Mouse (Mus musculus) midbrain, embryonic 13.5 days (tissue): ENCODE measurements at regions not wholly inside any gene's neighbourhood (a gene's known extent, or its start where the extent isn't known, plus 50 kb on each side); places are given as distances from the start of the nearest gene placed in this dataset.

Experiments
- ATAC-seq: fragments of 200-750 bp; cut with Nextera tagmentation; 2 replicates; pipeline ENCODE4 v1.8.0; 2017; ENCODE audit warnings: mild to moderate bottlenecking, moderate TSS enrichment, moderate library complexity
- H3K27ac ChIP-seq: fragments of 300-500 bp; sonication (generic); 2 replicates; pipeline ENCODE4 v1.5.1; 2015; ENCODE audit warnings: inconsistent platforms, mild to moderate bottlenecking, moderate library complexity
- H3K27me3 ChIP-seq: fragments of 300-500 bp; sonication (generic); 2 replicates; pipeline ENCODE4 v1.6.1; 2015; ENCODE audit warnings: mild to moderate bottlenecking, inconsistent platforms
- H3K36me3 ChIP-seq: fragments of 300-500 bp; sonication (generic); 2 replicates; pipeline ENCODE4 v1.6.1; 2015; ENCODE audit warnings: mild to moderate bottlenecking, inconsistent platforms
- H3K4me1 ChIP-seq: fragments of 300-500 bp; sonication (generic); replicated peaks from 2 replicates; pipeline ENCODE4 v1.6.1; 2015; ENCODE audit warnings: inconsistent platforms
- H3K4me2 ChIP-seq: fragments of 300-500 bp; sonication (generic); replicated peaks from 2 replicates; pipeline ENCODE4 v1.6.1; 2015; ENCODE audit warnings: moderate library complexity, mild to moderate bottlenecking, inconsistent platforms
- H3K4me3 ChIP-seq: fragments of 300-500 bp; sonication (generic); replicated peaks from 2 replicates; pipeline ENCODE4 v1.5.1; 2015; ENCODE audit warnings: mild to moderate bottlenecking, inconsistent platforms
- H3K9ac ChIP-seq: fragments of 300-500 bp; sonication (generic); replicated peaks from 2 replicates; pipeline ENCODE4 v1.6.1; 2015; ENCODE audit warnings: mild to moderate bottlenecking, inconsistent platforms
- H3K9me3 ChIP-seq: fragments of 300-500 bp; sonication (generic); 2 replicates; pipeline ENCODE4 v1.6.1; 2016; ENCODE audit warnings: mild to moderate bottlenecking, inconsistent platforms
- WGBS: fragments of 180-500 bp; shearing (Covaris S2); methylation state at CpG from one replicate; pipeline ENCODE4 v1.1.7; 2015; 5-methylcytosine and 5-hydroxymethylcytosine counted together

GRCm38 (mm10) chr14:79851795-79852194 lies 80.7 kb upstream of the Pcdh8 start:
- no peak overlapping the region for H3K9ac ChIP-seq
- H3K36me3 ChIP-seq: no peaks in the 10 kb centered on the region
- peak overlapping the region; percentile 47; the same call in 1 of the 2 replicates for H3K27ac ChIP-seq
- H3K9me3 ChIP-seq: no peaks in the 10 kb centered on the region
- WGBS: 46% methylated on average over 7 of the region's 7 CpGs
- no peak for ATAC-seq
- H3K4me1 ChIP-seq: peaks cover 25% of the 10 kb centered on the region
- no peak overlapping the region for H3K4me2 ChIP-seq
- H3K4me3 ChIP-seq: no peak overlapping the region
- peaks cover 28% of the 10 kb centered on the region for H3K27me3 ChIP-seq

DNA sequence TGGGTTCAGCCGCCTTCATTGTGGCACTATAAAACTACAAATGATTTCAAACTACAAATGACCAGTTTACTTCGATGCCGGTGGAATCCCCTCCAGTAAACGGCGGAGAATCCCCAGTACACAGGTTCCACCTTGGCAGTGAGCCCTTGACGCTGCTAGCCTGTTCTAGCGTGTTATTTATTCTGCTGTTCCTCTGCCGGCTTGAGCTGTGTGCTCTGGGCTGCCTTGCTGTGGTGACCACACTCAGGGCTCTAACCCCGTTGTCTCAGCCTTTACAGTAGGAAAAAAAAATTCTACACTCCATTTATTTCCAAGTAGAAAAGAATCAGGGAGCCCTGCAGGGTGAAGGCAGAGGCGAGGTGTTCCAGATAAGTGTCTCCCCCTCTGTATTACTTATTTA lies 80.1 kb upstream of the Pcdh8 start:
- Histone ChIP-seq H3K27me3 (peaks cover 34% of the 10 kb centered on the region), H3K4me3 (no peak overlapping the region), H3K4me2 (no peak overlapping the region), H3K4me1 (peaks cover 25% of the 10 kb centered on the region), H3K9me3 (no peaks in the 10 kb centered on the region), H3K9ac (no peak overlapping the region), H3K36me3 (no peaks in the 10 kb centered on the region), H3K27ac (peak overlapping the region; percentile 47)
- WGBS: 56% methylated on average over 10 of the region's 10 CpGs
- ATAC-seq: peak; percentile 66; the same call in 1 of the 2 replicates

- H3K9me3 ChIP-seq: no peaks in the 10 kb centered on the region
- peaks cover 25% of the 10 kb centered on the region for H3K4me1 ChIP-seq
- ATAC-seq: peak; percentile 56; the same call in 1 of the 2 replicates
- H3K27ac ChIP-seq: no peak overlapping the region
- no peak overlapping the region for H3K9ac ChIP-seq
- H3K4me2 ChIP-seq: no peak overlapping the region
- 40% methylated on average over 8 of the region's 8 CpGs for whole genome bisulfite sequencing
- H3K4me3 ChIP-seq: no peak overlapping the region
- peaks cover 48% of the 10 kb centered on the region for H3K27me3 ChIP-seq
- H3K36me3 ChIP-seq: no peaks in the 10 kb centered on the region
Measured at GRCm38 (mm10) chr14:79849617-79850435, 78.7 kb upstream of the Pcdh8 start.

GRCm38 (mm10) chr14:79848116-79848515 lies 77.0 kb upstream of the Pcdh8 start:
- Histone ChIP-seq H3K4me1 (peaks cover 31% of the 10 kb centered on the region), H3K27ac (no peak overlapping the region), H3K9ac (no peak overlapping the region), H3K4me3 (no peak overlapping the region), H3K36me3 (no peaks in the 10 kb centered on the region), H3K4me2 (no peak overlapping the region), H3K27me3 (peaks cover 50% of the 10 kb centered on the region), H3K9me3 (no peaks in the 10 kb centered on the region)
- WGBS: 92% methylated on average over 4 of the region's 4 CpGs
- no peak for ATAC-seq

GRCm38 (mm10) chr14:79844306-79844705 lies 73.2 kb upstream of the Pcdh8 start:
- no peak overlapping the region for H3K4me3 ChIP-seq
- H3K27ac ChIP-seq: no peak overlapping the region
- no peak overlapping the region for H3K9ac ChIP-seq
- no peak overlapping the region for H3K4me2 ChIP-seq
- H3K27me3 ChIP-seq: peaks cover 59% of the 10 kb centered on the region
- H3K36me3 ChIP-seq: no peaks in the 10 kb centered on the region
- no peak for ATAC-seq
- peaks cover 27% of the 10 kb centered on the region for H3K4me1 ChIP-seq
- 65% methylated on average over 5 of the region's 5 CpGs for WGBS
- no peaks in the 10 kb centered on the region for H3K9me3 ChIP-seq

GRCm38 (mm10) chr14:79843135-79843550 lies 72.0 kb upstream of the Pcdh8 start:
- Histone ChIP-seq H3K4me2 (peak overlapping the region; percentile 13; the same call in 1 of the 2 replicates), H3K27me3 (peaks cover 68% of the 10 kb centered on the region), H3K4me3 (no peak overlapping the region), H3K36me3 (no peaks in the 10 kb centered on the region), H3K4me1 (peaks cover 32% of the 10 kb centered on the region), H3K27ac (peak overlapping the region; percentile 57), H3K9me3 (no peaks in the 10 kb centered on the region), H3K9ac (no peak overlapping the region; the same call in 1 of the 2 replicates)
- peak; percentile 96 for ATAC-seq
- WGBS: 2% methylated on average over 13 of the region's 13 CpGs

GRCm38 (mm10) chr14:79842734-79843133 lies 71.6 kb upstream of the Pcdh8 start:
- H3K27me3 ChIP-seq: peaks cover 72% of the 10 kb centered on the region
- WGBS: 2% methylated on average over 3 of the region's 3 CpGs
- H3K4me1 ChIP-seq: peaks cover 36% of the 10 kb centered on the region
- no peaks in the 10 kb centered on the region for H3K36me3 ChIP-seq
- H3K9ac ChIP-seq: no peak overlapping the region; the same call in 1 of the 2 replicates
- peak overlapping the region; percentile 13; the same call in 1 of the 2 replicates for H3K4me2 ChIP-seq
- ATAC-seq: peak; percentile 84
- H3K4me3 ChIP-seq: no peak overlapping the region
- peak overlapping the region; percentile 57 for H3K27ac ChIP-seq
- H3K9me3 ChIP-seq: no peaks in the 10 kb centered on the region

DNA sequence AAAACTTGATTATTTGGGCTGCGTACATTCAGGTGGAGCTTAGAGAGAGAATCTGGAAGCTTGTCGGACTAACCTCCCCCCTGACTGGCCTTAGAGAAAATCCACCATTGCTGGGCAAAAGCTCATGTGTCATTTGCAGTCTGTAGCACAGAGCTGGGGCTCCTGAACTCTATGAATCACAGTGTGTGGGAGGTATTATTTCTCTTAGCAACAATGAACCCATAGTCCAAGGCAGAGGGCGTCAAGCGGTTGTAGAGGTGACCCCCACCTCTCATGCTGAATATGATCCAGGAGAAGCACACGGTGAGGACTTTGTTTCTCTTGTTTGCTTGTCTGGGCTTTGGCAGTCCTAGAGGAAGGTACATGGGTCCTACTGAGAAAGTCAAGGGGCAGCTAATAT lies 66.0 kb upstream of the Pcdh8 start:
- H3K36me3 ChIP-seq: no peaks in the 10 kb centered on the region
- H3K4me2 ChIP-seq: no peak overlapping the region
- H3K9ac ChIP-seq: no peak overlapping the region
- H3K27ac ChIP-seq: no peak overlapping the region
- H3K27me3 ChIP-seq: peaks cover 45% of the 10 kb centered on the region
- peaks cover 28% of the 10 kb centered on the region for H3K4me1 ChIP-seq
- WGBS: 39% methylated on average over 5 of the region's 5 CpGs
- no peaks in the 10 kb centered on the region for H3K9me3 ChIP-seq
- no peak for ATAC-seq
- no peak overlapping the region for H3K4me3 ChIP-seq

DNA sequence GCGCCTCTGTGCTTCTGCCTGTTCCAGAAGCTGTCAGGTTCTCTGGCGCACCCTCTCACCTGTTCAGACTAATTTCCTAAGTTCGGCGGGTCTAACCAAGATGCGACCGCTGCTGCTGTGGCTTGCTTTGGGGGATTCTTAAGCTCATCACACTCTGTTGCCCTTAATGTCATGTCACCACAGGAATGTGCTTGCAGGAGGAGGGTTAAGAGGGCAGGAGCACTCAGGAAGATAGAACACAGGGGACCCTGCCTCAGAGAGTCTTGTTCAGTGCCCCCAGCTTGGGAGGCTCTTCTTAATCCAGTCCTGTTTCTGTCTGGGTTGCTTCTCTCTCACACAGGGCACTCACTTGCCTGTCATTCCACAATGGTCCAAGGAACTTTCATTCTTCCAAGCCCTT lies 65.1 kb upstream of the Pcdh8 start:
- Histone ChIP-seq H3K4me1 (peaks cover 28% of the 10 kb centered on the region), H3K9me3 (no peaks in the 10 kb centered on the region), H3K4me3 (no peak overlapping the region), H3K27me3 (peaks cover 36% of the 10 kb centered on the region), H3K36me3 (no peaks in the 10 kb centered on the region), H3K9ac (no peak overlapping the region), H3K4me2 (no peak overlapping the region), H3K27ac (no peak overlapping the region)
- ATAC-seq: no peak
- 91% methylated on average over 5 of the region's 6 CpGs for WGBS

DNA sequence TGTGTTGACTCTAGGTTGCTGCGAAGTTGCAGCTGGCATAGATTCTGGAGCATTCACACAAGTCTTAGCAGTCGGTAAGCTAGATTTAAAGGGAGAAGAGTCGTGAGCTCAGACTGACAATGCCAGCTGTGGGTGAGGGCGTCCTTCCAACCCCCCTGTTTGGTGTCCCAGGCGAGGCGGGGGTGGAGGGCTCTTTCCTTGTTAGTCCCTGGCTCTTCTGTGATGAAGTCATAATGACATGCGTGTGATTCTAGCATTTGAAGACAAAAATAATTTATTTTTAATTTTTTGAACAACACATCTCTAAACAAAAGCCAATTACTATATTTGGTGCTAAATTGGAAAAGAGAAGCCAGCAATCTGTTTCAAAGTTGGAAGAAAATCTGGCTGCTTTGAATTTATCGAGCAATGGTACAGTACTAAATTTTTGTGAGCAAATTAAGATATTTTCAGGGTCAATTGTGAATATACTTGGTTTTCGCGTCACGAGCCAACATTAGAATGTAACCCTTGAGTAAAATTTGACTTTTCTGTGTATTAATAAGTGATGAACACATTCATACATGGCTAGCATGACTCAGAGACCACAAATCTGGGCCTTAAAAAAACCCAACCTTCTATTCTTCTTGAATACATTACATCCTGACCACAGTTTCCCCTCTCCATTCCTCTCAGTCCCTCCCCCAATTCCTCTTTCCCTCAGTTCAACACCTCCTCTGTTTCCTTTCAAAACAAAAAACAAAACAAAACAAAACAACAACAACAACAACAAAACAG lies 53.7 kb upstream of the Pcdh8 start:
- Histone ChIP-seq H3K4me2 (no peak overlapping the region), H3K9me3 (no peaks in the 10 kb centered on the region), H3K4me1 (peaks cover 23% of the 10 kb centered on the region), H3K27ac (no peak overlapping the region), H3K9ac (no peak overlapping the region), H3K36me3 (no peaks in the 10 kb centered on the region), H3K27me3 (peaks cover 8% of the 10 kb centered on the region; the same call in 1 of the 2 replicates), H3K4me3 (no peak overlapping the region)
- 91% methylated on average over 11 of the region's 11 CpGs for WGBS
- no peak for ATAC-seq

- Histone ChIP-seq H3K4me1 (peaks cover 23% of the 10 kb centered on the region), H3K9ac (no peak overlapping the region), H3K4me3 (no peak overlapping the region), H3K36me3 (no peaks in the 10 kb centered on the region), H3K4me2 (no peak overlapping the region), H3K27me3 (peaks cover 8% of the 10 kb centered on the region; the same call in 1 of the 2 replicates), H3K9me3 (no peaks in the 10 kb centered on the region), H3K27ac (peak overlapping the region; percentile 64)
- WGBS: 40% methylated on average over 16 of the region's 16 CpGs
- peak; percentile 85 for ATAC-seq
Measured at GRCm38 (mm10) chr14:79822453-79823117, 51.5 kb upstream of the Pcdh8 start.
